Mouse (Mus musculus) liver, embryonic 14.5 days (tissue): ENCODE measurements around the gene Zc3h12c.
A peak's percentile ranks its signal among the peaks of the same experiment; 100 is the strongest.

ENCODE experiments used
- CTCF ChIP-seq: IDR thresholded peaks from 2 replicates; pipeline ENCODE4 v1.5.1; 2016; ENCODE audit warnings: antibody characterized with exemption, low read depth, control low read depth
- EP300 ChIP-seq: IDR thresholded peaks from 2 replicates; pipeline ENCODE4 v1.6.1; 2016; ENCODE audit warnings: antibody characterized with exemption, low read depth

- TF ChIP-seq CTCF (peak; percentile 38; the same call in 1 of the 2 replicates), EP300 (no peak)
These were observed 406 bp upstream of the Zc3h12c start for GRCm38 (mm10) chr9:52168686-52169270.
